22 mouse cellular contexts compared by ENCODE assay signal in genomic region chr14:36914473-36915005, GRCm38 (mm10).
"Had no signal": no experiment of that assay in that cellular context is flagged by ENCODE, and none has a peak within 500 bp of the region (broad histone marks: within the 10 kb centered on the region; RNA-seq: fewer than 3 reads in every experiment).

No protein-coding gene starts in this region.

- H3K27ac ChIP-seq: liver, embryonic 14.5 days; lung, embryonic 15.5 days; macrophage; midbrain, embryonic 10.5 days; midbrain, embryonic 12.5 days; neural tube, embryonic 12.5 days; stomach, embryonic 15.5 days; stomach, postnatal 0 days had no signal

- ATAC-seq: lung, postnatal 0 days; midbrain, embryonic 16.5 days had no signal

- H3K27me3 ChIP-seq: lung, embryonic 15.5 days; midbrain, embryonic 12.5 days; neural tube, embryonic 12.5 days; stomach, embryonic 15.5 days had no signal

- DNase-seq: lung, adult 2 months; lung, postnatal 14 days; lung, postnatal 36 days; midbrain, embryonic 14.5 days; retina, postnatal 1 day; right cerebral cortex, adult 18-20 months; right cerebral cortex, postnatal 25 days; right cerebral cortex, postnatal 4 days; spleen, adult 18-20 months; thymus, adult 2 months; thymus, postnatal 25 days; thymus, postnatal 4 days had no signal

- H3K9me3 ChIP-seq: lung, embryonic 15.5 days; midbrain, embryonic 10.5 days; midbrain, embryonic 12.5 days; neural tube, embryonic 12.5 days; stomach, embryonic 15.5 days had no signal

- H3K9ac ChIP-seq: liver, embryonic 14.5 days; lung, embryonic 15.5 days; midbrain, embryonic 12.5 days; neural tube, embryonic 12.5 days; stomach, embryonic 15.5 days had no signal

- H3K4me2 ChIP-seq: lung, embryonic 15.5 days; midbrain, embryonic 12.5 days; neural tube, embryonic 12.5 days; stomach, embryonic 15.5 days had no signal

- H3K36me3 ChIP-seq: midbrain, embryonic 10.5 days; midbrain, embryonic 12.5 days; stomach, embryonic 15.5 days had no signal

- H3K4me3 ChIP-seq: lung, embryonic 15.5 days; midbrain, embryonic 10.5 days; midbrain, embryonic 12.5 days; neural tube, embryonic 12.5 days; stomach, embryonic 15.5 days had no signal

- H3K4me1 ChIP-seq: lung, embryonic 15.5 days; neural tube, embryonic 12.5 days; stomach, embryonic 15.5 days had no signal
